Mouse (Mus musculus) ES-Bruce4 (cell line): ENCODE measurements around the gene Ola1.

ENCODE experiments used
- CTCF ChIP-seq: IDR thresholded peaks from one replicate; pipeline ENCODE4 v1.8.1; 2011; ENCODE audit warnings: low read depth, low read length
- EP300 ChIP-seq: IDR thresholded peaks from 2 replicates; pipeline ENCODE4 v1.6.1; 2011; ENCODE audit warnings: low read depth, low read length; ENCODE audit not compliant: insufficient read depth
- POLR2A ChIP-seq: IDR thresholded peaks from one replicate; pipeline ENCODE4 v1.8.1; 2011; ENCODE audit warnings: low read length; ENCODE audit not compliant: insufficient read depth

DNA sequence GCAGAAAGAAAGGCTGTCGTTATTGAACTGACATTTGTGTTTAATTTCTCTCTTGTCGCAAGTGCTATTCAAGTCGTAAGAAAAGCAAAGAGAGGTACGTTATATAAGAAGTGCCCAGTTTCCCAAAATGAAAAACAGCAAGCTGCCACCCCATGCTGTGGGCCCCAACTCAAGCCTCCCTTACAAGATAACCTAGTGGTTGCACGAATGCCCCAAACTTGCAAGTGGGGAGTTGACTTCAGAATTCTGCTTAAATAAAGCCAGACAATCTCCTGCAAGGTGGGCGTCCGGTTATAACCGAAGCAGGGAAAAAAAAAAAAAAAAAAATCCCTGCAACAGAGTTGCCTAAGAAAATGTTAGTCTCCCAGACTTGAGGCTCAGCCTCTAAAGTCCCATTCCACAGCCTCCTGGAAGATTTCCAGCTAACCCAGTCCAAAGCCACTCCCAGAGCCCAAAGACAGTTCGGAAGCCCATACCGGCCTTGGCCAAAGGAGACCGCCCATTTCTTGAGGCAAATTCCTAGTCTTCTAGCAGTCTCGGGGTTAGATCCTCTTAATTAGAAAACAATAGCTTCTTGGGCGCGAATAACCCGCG, 44.5 kb upstream of the Ola1 start:
- TF ChIP-seq CTCF (no peak), POLR2A (no peak), EP300 (no peak)
